Mouse (Mus musculus) limb, embryonic 15.5 days (tissue): ENCODE results near the gene Tent5b. TPM values are rescaled to one million over a fixed set of nuclear protein-coding genes. Genes with fewer than 3 reads are reported as not detected.

ENCODE experiments used
- polyA plus RNA-seq: library from polyadenylated mRNA; unstranded; fragments of >200 nt; fragmentation: Nextera tagmentation; extraction: Ambion mirVana; gene quantifications from 2 replicates; pipeline ENCODE4 v1.2.1, GENCODE M21; 2015

Tent5b gene
- polyA plus RNA-seq, 1 experiment from 2014 or later, result 11.8 TPM

Other genes starting within 250 kb of the Tent5b start
- gene Map3k6, start 239.3 kb upstream of the Tent5b start, polyA plus RNA-seq, result 21.3 and 21.4 TPM in 2 replicates
- 54.1 and 57.4 TPM in 2 replicates for gene Sytl1, start 217.0 kb upstream of the Tent5b start, polyA plus RNA-seq
- 81.6 and 82.7 TPM in 2 replicates for gene Tmem222, start 202.3 kb upstream of the Tent5b start, polyA plus RNA-seq
- 13.9 TPM in 2 replicates for gene Wdtc1, start 126.7 kb upstream of the Tent5b start, polyA plus RNA-seq
- 10.1 and 10.9 TPM in 2 replicates for gene Slc9a1, start 110.4 kb upstream of the Tent5b start, polyA plus RNA-seq
- 3.7 and 4.0 TPM in 2 replicates for gene Trnp1, start 18.4 kb downstream of the Tent5b start, polyA plus RNA-seq
- gene Kdf1, start 38.8 kb downstream of the Tent5b start, polyA plus RNA-seq, result 22.7 and 22.9 TPM in 2 replicates
- gene Nudc, start 65.9 kb downstream of the Tent5b start, polyA plus RNA-seq, result 247 and 256 TPM in 2 replicates
- gene Nr0b2, start 73.2 kb downstream of the Tent5b start, polyA plus RNA-seq, result not detected in 2 replicates
- 5.8 and 7.3 TPM in 2 replicates for gene Gpatch3, start 94.6 kb downstream of the Tent5b start, polyA plus RNA-seq
- gene Gpn2, start 104.2 kb downstream of the Tent5b start, polyA plus RNA-seq, result 15.7 and 17.2 TPM in 2 replicates
- 499 and 506 TPM in 2 replicates for gene Sfn, start 122.0 kb downstream of the Tent5b start, polyA plus RNA-seq
- 2.9 and 3.6 TPM in 2 replicates for gene Zdhhc18, start 170.0 kb downstream of the Tent5b start, polyA plus RNA-seq
- gene Pigv, start 192.5 kb downstream of the Tent5b start, polyA plus RNA-seq, result 14.6 and 15.3 TPM in 2 replicates